Comparison of ENCODE assay signal across 16 mouse cellular contexts in genomic region chr7:4674114-4674731, GRCm38 (mm10). TPM values are rescaled to one million over a fixed set of nuclear protein-coding genes. Genes with fewer than 3 reads are reported as not detected.
DNase-seq lines count a peak whose midpoint lies in the region; ATAC-seq lines count a peak whose summit lies in the region.
"Had no signal": no experiment of that assay in that cellular context is flagged by ENCODE, and none has a peak within 500 bp of the region (broad histone marks: within the 10 kb centered on the region; RNA-seq: fewer than 3 reads in every experiment).

No protein-coding gene starts in this region.

- no peaks in the 10 kb centered on the region for H3K4me1 ChIP-seq in stomach, embryonic 15.5 days
- H3K4me1 ChIP-seq in hindbrain, embryonic 13.5 days (replicated peaks), result no peaks in the 10 kb centered on the region
- H3K4me1 ChIP-seq in midbrain, embryonic 15.5 days, result no peaks in the 10 kb centered on the region
- H3K4me1 ChIP-seq: embryonic facial prominence, embryonic 10.5 days; limb, embryonic 15.5 days had no signal

- H3K36me3 ChIP-seq in stomach, embryonic 15.5 days, result peaks cover 18% of the 10 kb centered on the region
- peaks cover 78% of the 10 kb centered on the region for H3K36me3 ChIP-seq in hindbrain, embryonic 13.5 days
- peaks cover 43% of the 10 kb centered on the region for H3K36me3 ChIP-seq in midbrain, embryonic 15.5 days (replicated peaks)

- peak; percentile 54 for DNase-seq in CD4-positive helper T cell, adult 2 months (ENCODE audit: low read depth, low spot score)
- no peak for DNase-seq in cerebellum, postnatal 10 days
- DNase-seq: adrenal gland, postnatal 10 days; cerebellum, adult 11 months; cerebellum, postnatal 36 days; kidney, adult 8-10 months had no signal

- H3K9me3 ChIP-seq in stomach, embryonic 15.5 days, result no peaks in the 10 kb centered on the region
- no peaks in the 10 kb centered on the region for H3K9me3 ChIP-seq in hindbrain, embryonic 13.5 days
- no peaks in the 10 kb centered on the region for H3K9me3 ChIP-seq in midbrain, embryonic 15.5 days
- H3K9me3 ChIP-seq: embryonic facial prominence, embryonic 10.5 days; limb, embryonic 15.5 days; megakaryocyte, embryonic 14.5 days had no signal

- peak; percentile 90 for ATAC-seq in CD4-positive, CD25-positive, alpha-beta regulatory T cell, adult 4 months
- peak; percentile 89 for ATAC-seq in inflammation-experienced regulatory T-cells, adult 6 months
- no peak for ATAC-seq in stomach, embryonic 15.5 days (ENCODE audit: insufficient read depth, low FRiP score, low read depth)
- ATAC-seq in hindbrain, embryonic 13.5 days (ENCODE audit: low FRiP score), result no peak
- no peak for ATAC-seq in midbrain, embryonic 15.5 days (replicated peaks)
- ATAC-seq: forebrain, embryonic 16.5 days had no signal

- H3K4me3 ChIP-seq in stomach, embryonic 15.5 days (replicated peaks), result no peak overlapping the region
- no peak overlapping the region for H3K4me3 ChIP-seq in hindbrain, embryonic 13.5 days
- no peak overlapping the region for H3K4me3 ChIP-seq in midbrain, embryonic 15.5 days
- H3K4me3 ChIP-seq: embryonic facial prominence, embryonic 10.5 days; erythroblast, embryonic 14.5 days; limb, embryonic 15.5 days; megakaryocyte, embryonic 14.5 days had no signal

- H3K4me2 ChIP-seq in stomach, embryonic 15.5 days, result no peak overlapping the region
- no peak overlapping the region for H3K4me2 ChIP-seq in hindbrain, embryonic 13.5 days
- H3K4me2 ChIP-seq in midbrain, embryonic 15.5 days, result no peak overlapping the region
- H3K4me2 ChIP-seq: limb, embryonic 15.5 days had no signal

- peak overlapping the region; percentile 31; the same call in 1 of the 2 replicates for H3K27ac ChIP-seq in stomach, embryonic 15.5 days
- no peak overlapping the region for H3K27ac ChIP-seq in hindbrain, embryonic 13.5 days
- H3K27ac ChIP-seq in midbrain, embryonic 15.5 days, result no peak overlapping the region
- H3K27ac ChIP-seq: embryonic facial prominence, embryonic 10.5 days; limb, embryonic 15.5 days had no signal

- no peaks in the 10 kb centered on the region for H3K27me3 ChIP-seq in stomach, embryonic 15.5 days (replicated peaks)
- H3K27me3 ChIP-seq in hindbrain, embryonic 13.5 days, result no peaks in the 10 kb centered on the region
- H3K27me3 ChIP-seq in midbrain, embryonic 15.5 days (replicated peaks), result no peaks in the 10 kb centered on the region
- H3K27me3 ChIP-seq: limb, embryonic 15.5 days; megakaryocyte, embryonic 14.5 days had no signal

- no peak overlapping the region for H3K9ac ChIP-seq in stomach, embryonic 15.5 days
- H3K9ac ChIP-seq in hindbrain, embryonic 13.5 days, result no peak overlapping the region
- no peak overlapping the region for H3K9ac ChIP-seq in midbrain, embryonic 15.5 days
- H3K9ac ChIP-seq: limb, embryonic 15.5 days had no signal

- WGBS in stomach, embryonic 15.5 days, result 83% methylated on average over 12 of the region's 12 CpGs
- 94% methylated on average over 12 of the region's 12 CpGs for WGBS in hindbrain, embryonic 13.5 days
- 88% methylated on average over 12 of the region's 12 CpGs for WGBS in midbrain, embryonic 15.5 days

RNA-seq across cellular contexts. Expression of gene Hspbp1, which starts 10.6 kb away (rescaled TPM):
- 10 to 100 TPM; 45.4 to 48.2 TPM for polyA plus RNA-seq in CD4-positive, CD25-positive, alpha-beta regulatory T cell, adult 4 months (2017; shearing (Covaris generic))
- polyA plus RNA-seq in inflammation-experienced regulatory T-cells, adult 6 months (2017; shearing (Covaris generic)), result 10 to 100 TPM; 41.5 to 52.0 (median 46.5) TPM
- 83.5 and 94.5 TPM in 2 replicates for polyA plus RNA-seq in stomach, embryonic 15.5 days (2015; fragmentation: Nextera tagmentation; extraction: Ambion mirVana)
- polyA plus RNA-seq in hindbrain, embryonic 13.5 days (2015; fragmentation: Nextera tagmentation; extraction: Ambion mirVana), result 128 and 137 TPM in 2 replicates
- polyA plus RNA-seq in midbrain, embryonic 15.5 days (2015; fragmentation: Nextera tagmentation; extraction: Ambion mirVana), result 165 TPM in 2 replicates

RNA-seq across cellular contexts. Expression of gene Ppp6r1, which starts 15.4 kb away (rescaled TPM):
- polyA plus RNA-seq in CD4-positive, CD25-positive, alpha-beta regulatory T cell, adult 4 months (2017; shearing (Covaris generic)), result 1 to 10 TPM; 6.7 to 9.1 TPM
- polyA plus RNA-seq in inflammation-experienced regulatory T-cells, adult 6 months (2017; shearing (Covaris generic)), result 10 to 100 TPM in 1 of 3 experiments, 1 to 10 TPM in 2; 7.7 to 13.6 (median 9.7) TPM
- 8.5 and 9.0 TPM in 2 replicates for polyA plus RNA-seq in stomach, embryonic 15.5 days (2015; fragmentation: Nextera tagmentation; extraction: Ambion mirVana)
- 9.7 and 12.4 TPM in 2 replicates for polyA plus RNA-seq in hindbrain, embryonic 13.5 days (2015; fragmentation: Nextera tagmentation; extraction: Ambion mirVana)
- 10.5 TPM in 2 replicates for polyA plus RNA-seq in midbrain, embryonic 15.5 days (2015; fragmentation: Nextera tagmentation; extraction: Ambion mirVana)

RNA-seq across cellular contexts. Expression of gene Brsk1, which starts 16.2 kb away (rescaled TPM):
- not detected for polyA plus RNA-seq in CD4-positive, CD25-positive, alpha-beta regulatory T cell, adult 4 months (2017; shearing (Covaris generic))
- under 1 TPM in 1 of 3 experiments, not detected in 2; 0.62 TPM for polyA plus RNA-seq in inflammation-experienced regulatory T-cells, adult 6 months (2017; shearing (Covaris generic))
- 0.94 and 1.3 TPM in 2 replicates for polyA plus RNA-seq in stomach, embryonic 15.5 days (2015; fragmentation: Nextera tagmentation; extraction: Ambion mirVana)
- 7.2 and 7.5 TPM in 2 replicates for polyA plus RNA-seq in hindbrain, embryonic 13.5 days (2015; fragmentation: Nextera tagmentation; extraction: Ambion mirVana)
- polyA plus RNA-seq in midbrain, embryonic 15.5 days (2015; fragmentation: Nextera tagmentation; extraction: Ambion mirVana), result 8.6 TPM in 2 replicates

RNA-seq across cellular contexts. Expression of gene Tmem86b, which starts 43.0 kb away (rescaled TPM):
- 1 to 10 TPM; 2.9 to 4.2 TPM for polyA plus RNA-seq in CD4-positive, CD25-positive, alpha-beta regulatory T cell, adult 4 months (2017; shearing (Covaris generic))
- 1 to 10 TPM; 3.1 to 4.1 (median 4.0) TPM for polyA plus RNA-seq in inflammation-experienced regulatory T-cells, adult 6 months (2017; shearing (Covaris generic))
- polyA plus RNA-seq in stomach, embryonic 15.5 days (2015; fragmentation: Nextera tagmentation; extraction: Ambion mirVana), result 2.4 and 4.8 TPM in 2 replicates
- polyA plus RNA-seq in hindbrain, embryonic 13.5 days (2015; fragmentation: Nextera tagmentation; extraction: Ambion mirVana), result 3.5 and 3.8 TPM in 2 replicates
- 3.8 and 4.2 TPM in 2 replicates for polyA plus RNA-seq in midbrain, embryonic 15.5 days (2015; fragmentation: Nextera tagmentation; extraction: Ambion mirVana)

RNA-seq across cellular contexts. Expression of gene Tmem150b, which starts 50.8 kb away (rescaled TPM):
- under 1 TPM in 1 of 2 experiments, not detected in 1; 0.47 TPM for polyA plus RNA-seq in CD4-positive, CD25-positive, alpha-beta regulatory T cell, adult 4 months (2017; shearing (Covaris generic))
- not detected for polyA plus RNA-seq in inflammation-experienced regulatory T-cells, adult 6 months (2017; shearing (Covaris generic))
- 0.85 and 0.88 TPM in 2 replicates for polyA plus RNA-seq in stomach, embryonic 15.5 days (2015; fragmentation: Nextera tagmentation; extraction: Ambion mirVana)
- 0.12 and 0.19 TPM in 2 replicates for polyA plus RNA-seq in hindbrain, embryonic 13.5 days (2015; fragmentation: Nextera tagmentation; extraction: Ambion mirVana)
- polyA plus RNA-seq in midbrain, embryonic 15.5 days (2015; fragmentation: Nextera tagmentation; extraction: Ambion mirVana), result 0.09 and 0.25 TPM in 2 replicates
- polyA plus RNA-seq: erythroblast, embryonic 14.5 days had no signal

Comparison
In these comparisons a context has a peak if more than half of its experiments do, and no peak if none do; other contexts are left out.
1. ATAC-seq: peak in CD4-positive, CD25-positive, alpha-beta regulatory T cell, adult 4 months (single experiment) and inflammation-experienced regulatory T-cells, adult 6 months (single experiment); none in stomach, embryonic 15.5 days (single experiment), hindbrain, embryonic 13.5 days (single experiment) and midbrain, embryonic 15.5 days (single experiment).